Mouse (Mus musculus) G1E (cell line): ENCODE measurements around the gene Lcor.

Source experiments
- CTCF ChIP-seq: IDR thresholded peaks from 2 replicates; pipeline ENCODE4 v1.5.1; 2012; ENCODE audit warnings: low read depth, low read length, inconsistent platforms, mixed read lengths
- GATA1 ChIP-seq: IDR thresholded peaks from 2 replicates; pipeline ENCODE4 v1.6.1; 2012; ENCODE audit warnings: borderline replicate concordance, low read length, inconsistent platforms, mixed read lengths
- GATA2 ChIP-seq: IDR thresholded peaks from 2 replicates; pipeline ENCODE4 v1.6.1; 2012; ENCODE audit warnings: low read depth, low read length, inconsistent platforms, borderline replicate concordance
- POLR2AphosphoS5 ChIP-seq: IDR thresholded peaks from 2 replicates; pipeline ENCODE4 v1.6.1; 2012; ENCODE audit warnings: low read depth, low read length, inconsistent platforms; ENCODE audit not compliant: insufficient replicate concordance
- TAL1 ChIP-seq: conservative IDR thresholded peaks from 2 replicates; pipeline ENCODE4 v1.6.1; 2012; ENCODE audit warnings: low read depth, low read length, inconsistent platforms, mixed read lengths

DNA sequence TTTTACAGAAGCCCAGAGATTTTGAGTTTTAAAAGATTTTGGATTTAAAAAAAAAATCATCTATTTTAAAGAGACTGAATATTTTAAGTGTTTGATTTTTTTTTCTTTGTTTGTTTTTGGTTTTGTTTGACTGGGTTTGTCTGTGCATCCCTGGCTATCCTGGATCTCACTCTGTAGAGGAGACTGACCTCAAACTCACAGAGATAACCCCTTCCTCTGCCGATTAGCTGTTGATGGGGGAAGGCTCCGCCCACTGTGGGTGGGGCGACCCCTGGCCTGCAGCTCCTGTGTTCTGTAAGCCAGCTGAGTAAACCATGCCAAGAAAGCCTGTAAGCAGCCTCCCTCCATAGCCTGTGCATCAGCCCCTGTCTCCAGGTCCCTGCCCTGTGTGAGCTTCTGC, 30.3 kb upstream of the Lcor start:
- no peak for TF ChIP-seq CTCF
- no peak for TF ChIP-seq POLR2AphosphoS5
- no peak for TF ChIP-seq TAL1
- no peak for TF ChIP-seq GATA1
- no peak for TF ChIP-seq GATA2
